Mouse (Mus musculus) spleen, adult 2 months (tissue): Measurements from ENCODE around the gene Plxna1.

Source experiments
- CTCF ChIP-seq: fragments of 200-500 bp; IDR thresholded peaks from 2 replicates; pipeline ENCODE4 v1.5.1; 2011; ENCODE audit warnings: mild to moderate bottlenecking, inconsistent platforms; ENCODE audit not compliant: insufficient read depth, insufficient read length, insufficient replicate concordance; ENCODE audit errors: extremely low read depth
- POLR2A ChIP-seq: fragments of 200-500 bp; IDR thresholded peaks from 2 replicates; pipeline ENCODE4 v1.6.1; 2011; ENCODE audit warnings: low read depth, low read length, inconsistent platforms

DNA sequence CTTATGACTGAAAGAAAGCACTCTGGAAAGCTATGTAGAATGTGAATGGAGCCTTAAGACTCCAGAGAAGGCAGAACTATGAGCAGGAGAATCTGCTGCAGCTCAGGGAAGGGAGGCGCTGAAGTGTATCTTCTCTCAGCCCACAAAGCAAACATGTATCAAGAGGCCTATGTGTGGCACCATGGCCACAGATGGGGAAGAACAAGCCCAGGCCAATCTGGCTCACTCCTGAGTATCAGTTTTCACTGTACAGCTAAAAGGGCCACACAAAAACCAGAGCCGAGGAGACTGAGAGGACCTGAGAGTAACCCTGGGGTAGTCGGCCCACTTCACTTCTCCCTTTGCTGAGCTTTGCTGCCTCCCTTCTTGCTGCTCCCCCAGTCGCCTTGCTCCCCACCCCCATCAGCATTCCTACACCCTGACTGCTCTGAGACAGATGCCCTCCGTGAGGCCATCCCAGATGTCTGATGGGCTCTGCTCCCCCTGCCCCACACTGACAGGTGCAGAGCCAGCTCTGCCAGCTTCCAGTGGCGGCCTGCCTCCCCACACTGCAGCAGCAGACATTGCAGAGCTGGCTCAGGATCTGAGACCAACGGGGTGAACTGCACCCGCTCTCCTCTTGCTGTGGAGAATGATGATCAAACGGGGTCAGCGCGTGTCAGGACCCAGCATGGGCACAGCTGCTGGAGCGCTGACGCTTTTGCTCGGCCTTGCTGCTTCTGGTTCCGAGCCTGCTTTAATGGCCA lies 34.5 kb downstream of the Plxna1 start:
- TF ChIP-seq POLR2A (no peak), CTCF (no peak)
